Mouse (Mus musculus): ENCODE measurements at regions not wholly inside any gene's neighbourhood (a gene's known extent, or its start where the extent isn't known, plus 50 kb on each side); places are given as distances from the start of the nearest gene placed in this dataset.

DNA sequence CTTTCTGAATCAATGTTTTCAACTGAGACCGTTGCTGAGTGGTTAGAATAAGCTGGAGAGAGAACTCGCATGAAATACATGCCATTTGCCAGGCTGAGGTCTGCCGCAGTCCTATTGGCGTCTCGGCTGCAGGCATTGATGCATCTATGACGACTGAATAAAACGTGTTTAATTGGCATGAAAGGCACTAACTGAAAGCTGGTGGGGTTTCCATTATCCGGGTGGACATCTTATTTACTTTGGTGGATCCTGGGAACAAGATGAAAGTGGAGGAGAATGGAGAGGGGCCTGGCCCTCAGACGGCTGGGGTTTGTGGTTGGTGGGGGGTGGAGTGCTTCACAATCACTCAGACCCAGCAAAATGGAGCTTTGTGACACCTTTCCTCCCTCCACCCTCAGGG lies 81.2 kb downstream of the Gm12689 start:
- H3K4me3 ChIP-seq (ENCODE audit: low read depth, low read length) = no peak overlapping the region
- no peak for ATAC-seq
- TF ChIP-seq CTCF (IDR thresholded peaks at IDR 0.05; ENCODE audit: low read depth) = no peak
- H3K27me3 ChIP-seq (replicated peaks; ENCODE audit: control insufficient read depth, insufficient read depth, low read length) = 0 out of 2 replicates have a peak, but pooled peaks cover 4% of the 10 kb centered on the region
- H3K27ac ChIP-seq (ENCODE audit: low read depth, low read length) = no peak overlapping the region
- no peaks in the 10 kb centered on the region for H3K36me3 ChIP-seq (ENCODE audit: control insufficient read depth, insufficient read depth)
- H3K9me3 ChIP-seq (ENCODE audit: control insufficient read depth) = no peaks in the 10 kb centered on the region
- 47% methylated on average over 9 of the region's 9 CpGs for WGBS
- no peaks in the 10 kb centered on the region for H3K4me1 ChIP-seq (replicated peaks; ENCODE audit: control insufficient read depth, insufficient read depth, low read length)
- H3K4me2 ChIP-seq (replicated peaks; ENCODE audit: low read depth) = no peak overlapping the region
- H3K9ac ChIP-seq (ENCODE audit: low read depth, low read length) = no peak overlapping the region

- Histone ChIP-seq H3K9me3 (ENCODE audit: control insufficient read depth) (no peaks in the 10 kb centered on the region), H3K27me3 (replicated peaks; ENCODE audit: control insufficient read depth, insufficient read depth, low read length) (no peaks in the 10 kb centered on the region), H3K27ac (ENCODE audit: low read depth, low read length) (no peak overlapping the region), H3K4me3 (ENCODE audit: low read depth, low read length) (no peak overlapping the region), H3K36me3 (ENCODE audit: control insufficient read depth, insufficient read depth) (no peaks in the 10 kb centered on the region), H3K4me1 (replicated peaks; ENCODE audit: control insufficient read depth, insufficient read depth, low read length) (no peaks in the 10 kb centered on the region), H3K9ac (ENCODE audit: low read depth, low read length) (no peak overlapping the region), H3K4me2 (replicated peaks; ENCODE audit: low read depth) (no peak overlapping the region)
- no peak for ATAC-seq
- WGBS = 88% methylated on average over 4 of the region's 4 CpGs
- TF ChIP-seq CTCF (IDR thresholded peaks at IDR 0.05; ENCODE audit: low read depth) = peak; percentile 45
These were observed 84.3 kb downstream of the Gm12689 start for GRCm38 (mm10) chr4:99379983-99380382.

GRCm38 (mm10) chr4:99385381-99385780 lies 89.7 kb downstream of the Gm12689 start:
- H3K4me1 ChIP-seq (replicated peaks; ENCODE audit: control insufficient read depth, insufficient read depth, low read length) = no peaks in the 10 kb centered on the region
- no peak overlapping the region for H3K27ac ChIP-seq (ENCODE audit: low read depth, low read length)
- no peak overlapping the region for H3K9ac ChIP-seq (ENCODE audit: low read depth, low read length)
- WGBS = 53% methylated on average over 8 of the region's 8 CpGs
- no peaks in the 10 kb centered on the region for H3K9me3 ChIP-seq (ENCODE audit: control insufficient read depth)
- H3K36me3 ChIP-seq (ENCODE audit: control insufficient read depth, insufficient read depth) = no peaks in the 10 kb centered on the region
- H3K4me2 ChIP-seq (replicated peaks; ENCODE audit: low read depth) = no peak overlapping the region
- no peaks in the 10 kb centered on the region for H3K27me3 ChIP-seq (replicated peaks; ENCODE audit: control insufficient read depth, insufficient read depth, low read length)
- no peak for ATAC-seq
- no peak overlapping the region for H3K4me3 ChIP-seq (ENCODE audit: low read depth, low read length)
- TF ChIP-seq CTCF (IDR thresholded peaks at IDR 0.05; ENCODE audit: low read depth) = no peak

DNA sequence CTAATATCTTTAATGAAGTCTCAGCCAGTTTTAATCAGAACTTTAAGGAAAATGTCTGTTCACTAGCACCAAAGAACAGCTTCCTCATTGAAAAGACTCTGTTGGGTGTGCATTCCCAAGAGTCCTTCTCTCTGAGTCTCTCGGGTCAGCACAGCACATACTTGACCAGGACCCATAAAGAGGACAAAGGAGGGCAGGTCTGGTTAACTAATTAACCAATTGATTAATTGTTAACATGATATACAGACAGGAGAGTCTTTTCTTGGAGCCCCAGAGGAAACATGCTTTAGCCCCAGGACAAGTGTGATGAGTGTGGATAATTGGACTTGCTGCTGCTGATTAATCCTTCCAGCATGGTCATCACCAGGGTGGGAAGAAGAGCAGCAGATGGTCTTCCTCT lies 93.7 kb downstream of the Gm12689 start:
- Histone ChIP-seq H3K4me2 (replicated peaks; ENCODE audit: low read depth) (no peak overlapping the region), H3K9ac (ENCODE audit: low read depth, low read length) (no peak overlapping the region), H3K4me1 (replicated peaks; ENCODE audit: control insufficient read depth, insufficient read depth, low read length) (no peaks in the 10 kb centered on the region), H3K4me3 (ENCODE audit: low read depth, low read length) (no peak overlapping the region), H3K9me3 (ENCODE audit: control insufficient read depth) (no peaks in the 10 kb centered on the region), H3K36me3 (ENCODE audit: control insufficient read depth, insufficient read depth) (no peaks in the 10 kb centered on the region), H3K27me3 (replicated peaks; ENCODE audit: control insufficient read depth, insufficient read depth, low read length) (no peaks in the 10 kb centered on the region), H3K27ac (ENCODE audit: low read depth, low read length) (no peak overlapping the region)
- TF ChIP-seq CTCF (IDR thresholded peaks at IDR 0.05; ENCODE audit: low read depth) = no peak
- whole genome bisulfite sequencing = 42% methylated on average over 1 of the region's 1 CpGs
- ATAC-seq = no peak

DNA sequence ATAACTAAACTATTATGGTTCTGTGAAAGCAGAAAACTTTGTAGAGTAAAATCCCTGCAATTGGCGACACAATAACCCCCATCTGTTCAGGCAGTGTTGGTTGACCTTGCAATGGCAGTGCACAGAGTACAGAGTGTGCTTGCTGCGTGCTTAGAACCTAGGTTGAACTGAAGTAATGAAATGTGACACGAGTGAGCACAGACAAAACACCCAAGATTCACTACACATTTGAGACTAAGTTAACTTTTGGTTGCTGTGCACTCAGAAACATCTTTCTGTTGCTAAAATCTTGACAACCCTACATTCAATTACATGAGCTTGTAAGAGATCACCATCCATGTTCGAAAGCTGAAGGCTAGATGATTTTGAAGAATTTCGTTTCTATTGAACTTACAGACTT lies 97.3 kb downstream of the Gm12689 start:
- Histone ChIP-seq H3K9ac (ENCODE audit: low read depth, low read length) (no peak overlapping the region), H3K4me2 (replicated peaks; ENCODE audit: low read depth) (no peak overlapping the region), H3K27ac (ENCODE audit: low read depth, low read length) (no peak overlapping the region), H3K9me3 (ENCODE audit: control insufficient read depth) (no peaks in the 10 kb centered on the region), H3K36me3 (ENCODE audit: control insufficient read depth, insufficient read depth) (no peaks in the 10 kb centered on the region), H3K27me3 (replicated peaks; ENCODE audit: control insufficient read depth, insufficient read depth, low read length) (no peaks in the 10 kb centered on the region), H3K4me1 (replicated peaks; ENCODE audit: control insufficient read depth, insufficient read depth, low read length) (no peaks in the 10 kb centered on the region), H3K4me3 (ENCODE audit: low read depth, low read length) (no peak overlapping the region)
- 84% methylated on average over 5 of the region's 5 CpGs for WGBS
- no peak for TF ChIP-seq CTCF (IDR thresholded peaks at IDR 0.05; ENCODE audit: low read depth)
- ATAC-seq = no peak

GRCm38 (mm10) chr4:99394244-99394643 lies 98.5 kb downstream of the Gm12689 start:
- H3K4me1 ChIP-seq (replicated peaks; ENCODE audit: control insufficient read depth, insufficient read depth, low read length) = no peaks in the 10 kb centered on the region
- H3K4me2 ChIP-seq (replicated peaks; ENCODE audit: low read depth) = no peak overlapping the region
- H3K9me3 ChIP-seq (ENCODE audit: control insufficient read depth) = no peaks in the 10 kb centered on the region
- TF ChIP-seq CTCF (IDR thresholded peaks at IDR 0.05; ENCODE audit: low read depth) = no peak
- no peaks in the 10 kb centered on the region for H3K27me3 ChIP-seq (replicated peaks; ENCODE audit: control insufficient read depth, insufficient read depth, low read length)
- WGBS = 54% methylated on average over 3 of the region's 3 CpGs
- H3K4me3 ChIP-seq (ENCODE audit: low read depth, low read length) = no peak overlapping the region
- no peak for ATAC-seq
- H3K27ac ChIP-seq (ENCODE audit: low read depth, low read length) = no peak overlapping the region
- H3K9ac ChIP-seq (ENCODE audit: low read depth, low read length) = no peak overlapping the region
- H3K36me3 ChIP-seq (ENCODE audit: control insufficient read depth, insufficient read depth) = no peaks in the 10 kb centered on the region

DNA sequence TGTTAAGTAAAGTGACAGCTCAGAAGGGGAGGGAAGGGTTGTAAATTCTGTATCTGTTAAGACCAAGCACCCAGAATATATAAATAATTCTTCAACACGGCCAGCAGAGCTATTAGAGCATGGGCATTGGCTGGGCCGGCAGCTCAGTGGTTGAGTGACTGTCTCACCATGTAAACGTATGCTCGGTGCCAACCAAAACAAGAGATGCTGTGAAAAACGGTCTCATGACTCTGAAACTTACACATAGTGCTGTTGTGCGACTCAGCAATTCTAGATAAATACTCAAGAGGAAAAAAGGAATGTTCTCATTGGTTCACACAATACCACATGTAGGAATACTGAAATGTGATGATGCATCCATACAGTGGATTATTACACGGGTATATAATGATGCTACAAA lies 111.8 kb downstream of the Gm12689 start:
- Histone ChIP-seq H3K27ac (ENCODE audit: low read depth, low read length) (no peak overlapping the region), H3K36me3 (ENCODE audit: control insufficient read depth, insufficient read depth) (no peaks in the 10 kb centered on the region), H3K9me3 (ENCODE audit: control insufficient read depth) (no peaks in the 10 kb centered on the region), H3K27me3 (replicated peaks; ENCODE audit: control insufficient read depth, insufficient read depth, low read length) (no peaks in the 10 kb centered on the region), H3K4me3 (ENCODE audit: low read depth, low read length) (no peak overlapping the region), H3K9ac (ENCODE audit: low read depth, low read length) (no peak overlapping the region), H3K4me1 (replicated peaks; ENCODE audit: control insufficient read depth, insufficient read depth, low read length) (no peaks in the 10 kb centered on the region), H3K4me2 (replicated peaks; ENCODE audit: low read depth) (no peak overlapping the region)
- 62% methylated on average over 7 of the region's 7 CpGs for WGBS
- no peak for TF ChIP-seq CTCF (IDR thresholded peaks at IDR 0.05; ENCODE audit: low read depth)
- ATAC-seq = no peak

Data from intestine, postnatal 0 days (tissue).